Mouse (Mus musculus) CH12.LX (cell line): ENCODE measurements around the gene Plcb1. TPM values are rescaled to one million over a fixed set of nuclear protein-coding genes. Genes with fewer than 3 reads are reported as not detected.

ENCODE experiments used
- DNase-seq: peaks from one replicate; pipeline ENCODE4 v3.0.0-alpha.2; 2013; ENCODE audit errors: extremely low read depth
- H3K27ac ChIP-seq: 2 replicates; pipeline ENCODE4 v1.5.1; 2012; ENCODE audit warnings: low read depth, mild to moderate bottlenecking, control low read depth, moderate library complexity; ENCODE audit not compliant: insufficient read depth
- H3K27me3 ChIP-seq: replicated peaks from 2 replicates; pipeline ENCODE3; 2012; ENCODE audit warnings: inconsistent platforms
- H3K36me3 ChIP-seq, 2 experiments: replicated peaks in 1 of 2; 2 replicates each; pipeline versions ENCODE3 to v1.6.1; 2012; ENCODE audit warnings: inconsistent platforms in 1 of 2, low read length in 1 of 2, mild to moderate bottlenecking in 1 of 2, mixed read lengths in 1 of 2, moderate library complexity in 1 of 2; ENCODE audit not compliant: control insufficient read depth in 1 of 2, insufficient read depth in 1 of 2
- H3K4me1 ChIP-seq, 2 experiments: 2 replicates each; pipeline ENCODE4 v1.6.1; 2012; ENCODE audit warnings: inconsistent platforms in 1 of 2, moderate library complexity in 1 of 2; ENCODE audit not compliant: insufficient read depth in 2 of 2, control insufficient read depth in 1 of 2
- H3K4me2 ChIP-seq: 2 replicates; pipeline ENCODE4 v1.6.1; 2012; ENCODE audit warnings: low read depth, mild to moderate bottlenecking, control low read depth; ENCODE audit not compliant: poor library complexity, insufficient read depth, severe bottlenecking
- H3K4me3 ChIP-seq, 3 experiments: fragments of 150-350 bp in 1 of 3; sonication (generic) in 1 of 3; replicated peaks in 1 of 3; 2 replicates each; pipeline versions ENCODE3 to v1.5.1; 2011 to 2012; ENCODE audit warnings: low read depth in 2 of 3, low read length in 2 of 3, mild to moderate bottlenecking in 2 of 3, moderate library complexity in 2 of 3, control low read depth in 1 of 3, improper control_type of control experiment in 1 of 3, inconsistent platforms in 1 of 3, mixed read lengths in 1 of 3; ENCODE audit not compliant: poor library complexity in 1 of 3
- H3K79me2 ChIP-seq: replicated peaks from 2 replicates; pipeline ENCODE4 v1.6.1; 2012; ENCODE audit warnings: mild to moderate bottlenecking, moderate library complexity; ENCODE audit not compliant: control insufficient read depth, poor library complexity, insufficient read depth, severe bottlenecking; ENCODE audit errors: extremely low read depth
- H3K9ac ChIP-seq: 2 replicates; pipeline ENCODE4 v1.6.1; 2012; ENCODE audit warnings: low read depth, mild to moderate bottlenecking, control low read depth, moderate library complexity; ENCODE audit not compliant: insufficient read depth
- H3K9me3 ChIP-seq: replicated peaks from 2 replicates; pipeline ENCODE3; 2012; ENCODE audit warnings: low read length, inconsistent platforms, mixed read lengths
- BHLHE40 ChIP-seq: IDR thresholded peaks from 2 replicates; pipeline ENCODE4 v1.6.1; 2011; ENCODE audit warnings: mild to moderate bottlenecking, low read depth, low read length, improper control_type of control experiment
- CHD1 ChIP-seq: IDR thresholded peaks from 2 replicates; pipeline ENCODE4 v1.6.1; 2012; ENCODE audit warnings: low read depth, low read length, improper control_type of control experiment, inconsistent platforms
- CHD2 ChIP-seq: IDR thresholded peaks from 2 replicates; pipeline ENCODE4 v1.6.1; 2011; ENCODE audit warnings: low read length, improper control_type of control experiment
- CTCF ChIP-seq, 2 experiments: IDR thresholded peaks in 1 of 2; conservative IDR thresholded peaks in 1 of 2; 2 replicates each; pipeline ENCODE4 v1.5.1; 2011 to 2012; ENCODE audit warnings: low read depth in 2 of 2, low read length in 2 of 2, improper control_type of control experiment in 1 of 2, inconsistent platforms in 1 of 2, mild to moderate bottlenecking in 1 of 2, moderate library complexity in 1 of 2
- E2F4 ChIP-seq: IDR thresholded peaks from 2 replicates; pipeline ENCODE4 v1.6.1; 2011; ENCODE audit warnings: low read depth, low read length, improper control_type of control experiment; ENCODE audit not compliant: insufficient replicate concordance
- EP300 ChIP-seq: IDR thresholded peaks from 2 replicates; pipeline ENCODE4 v1.6.1; 2011; ENCODE audit warnings: low read length, improper control_type of control experiment
- HCFC1 ChIP-seq: IDR thresholded peaks from 2 replicates; pipeline ENCODE4 v1.6.1; 2012; ENCODE audit warnings: low read depth, mild to moderate bottlenecking, inconsistent platforms, low read length, improper control_type of control experiment
- IRF4 ChIP-seq: IDR thresholded peaks from 2 replicates; pipeline ENCODE4 v1.6.1; 2014; ENCODE audit warnings: low read depth, mild to moderate bottlenecking, inconsistent platforms, low read length, improper control_type of control experiment
- JUN ChIP-seq: IDR thresholded peaks from 2 replicates; pipeline ENCODE4 v1.6.1; 2011; ENCODE audit warnings: low read depth, mild to moderate bottlenecking, low read length, improper control_type of control experiment, moderate library complexity; ENCODE audit not compliant: insufficient read depth
- KAT2A ChIP-seq: IDR thresholded peaks from 2 replicates; pipeline ENCODE4 v1.6.1; 2012; ENCODE audit warnings: low read length, improper control_type of control experiment, inconsistent platforms; ENCODE audit not compliant: insufficient replicate concordance
- MEF2A ChIP-seq: IDR thresholded peaks from 2 replicates; pipeline ENCODE4 v1.6.1; 2014; ENCODE audit warnings: low read depth, mild to moderate bottlenecking, inconsistent platforms, low read length, improper control_type of control experiment, borderline replicate concordance
- MXI1 ChIP-seq: IDR thresholded peaks from 2 replicates; pipeline ENCODE4 v1.6.1; 2011; ENCODE audit warnings: mild to moderate bottlenecking, low read depth, low read length, improper control_type of control experiment
- MYC ChIP-seq: IDR thresholded peaks from 2 replicates; pipeline ENCODE4 v1.6.1; 2011; ENCODE audit warnings: low read depth, mild to moderate bottlenecking, improper control_type of control experiment, low read length
- NELFE ChIP-seq: IDR thresholded peaks from 2 replicates; pipeline ENCODE4 v1.6.1; 2011; ENCODE audit warnings: low read depth, low read length, improper control_type of control experiment
- NRF1 ChIP-seq: IDR thresholded peaks from 2 replicates; pipeline ENCODE4 v1.6.1; 2014; ENCODE audit warnings: low read depth, mild to moderate bottlenecking, inconsistent platforms, low read length, improper control_type of control experiment, moderate library complexity
- PAX5 ChIP-seq: IDR thresholded peaks from 2 replicates; pipeline ENCODE4 v1.6.1; 2012; ENCODE audit warnings: low read length, inconsistent platforms, mixed read lengths
- POLR2A ChIP-seq: IDR thresholded peaks from 2 replicates; pipeline ENCODE4 v1.6.1; 2011; ENCODE audit warnings: low read depth, mild to moderate bottlenecking, improper control_type of control experiment, low read length
- POLR2AphosphoS2 ChIP-seq: IDR thresholded peaks from 2 replicates; pipeline ENCODE4 v1.6.1; 2011; ENCODE audit warnings: low read depth, low read length, improper control_type of control experiment
- RCOR1 ChIP-seq: conservative IDR thresholded peaks from 2 replicates; pipeline ENCODE4 v1.6.1; 2012; ENCODE audit warnings: low read depth, mild to moderate bottlenecking, inconsistent platforms, low read length, improper control_type of control experiment
- SIN3A ChIP-seq: IDR thresholded peaks from 2 replicates; pipeline ENCODE4 v1.6.1; 2012; ENCODE audit warnings: low read length, improper control_type of control experiment, inconsistent platforms
- SMC3 ChIP-seq: IDR thresholded peaks from 2 replicates; pipeline ENCODE4 v1.6.1; 2011; ENCODE audit warnings: low read depth, low read length, improper control_type of control experiment
- TBP ChIP-seq: conservative IDR thresholded peaks from 2 replicates; pipeline ENCODE4 v1.6.1; 2011; ENCODE audit warnings: low read depth, low read length, improper control_type of control experiment
- UBTF ChIP-seq: IDR thresholded peaks from 2 replicates; pipeline ENCODE4 v1.6.1; 2012; ENCODE audit warnings: low read depth, mild to moderate bottlenecking, inconsistent platforms, low read length, improper control_type of control experiment, moderate library complexity
- USF1 ChIP-seq: IDR thresholded peaks from 2 replicates; pipeline ENCODE4 v1.6.1; 2014; ENCODE audit warnings: low read depth, mild to moderate bottlenecking, inconsistent platforms, low read length, improper control_type of control experiment
- ZKSCAN1 ChIP-seq: IDR thresholded peaks from 2 replicates; pipeline ENCODE4 v1.6.1; 2012; ENCODE audit warnings: low read depth, inconsistent platforms, low read length, improper control_type of control experiment, borderline replicate concordance
- ZNF384 ChIP-seq: IDR thresholded peaks from 2 replicates; pipeline ENCODE4 v1.6.1; 2012; ENCODE audit warnings: low read depth, low read length, improper control_type of control experiment, inconsistent platforms
- dilution Hi-C: fragments of 300-500 bp; cut with MboI; formaldehyde crosslinking; loops from 2 replicates; pipeline ENCODE4 v1.14.3; 2020; ENCODE audit warnings: low sequenced_read_pairs; ENCODE audit not compliant: extremely low pct_unique_long_range_greater_than_20kb, extremely low pct_ligation_motif_present
- in situ Hi-C: fragments of 300-500 bp; cut with MboI; formaldehyde crosslinking; loops from 3 replicates; pipeline ENCODE4 v1.14.3; 2019; ENCODE audit warnings: low sequenced_read_pairs, low pct_ligation_motif_present, low pct_unique_long_range_greater_than_20kb, mixed read lengths
- polyA plus RNA-seq: library from polyadenylated mRNA; unstranded; fragments of >175 nt; gene quantifications from 2 replicates; pipeline ENCODE4 v1.2.1, GENCODE M21; 2012; ENCODE audit warnings: low read depth; ENCODE audit not compliant: insufficient read length
- total RNA-seq, 2 experiments: library from RNA; depleted of rRNA; stranded (reverse); fragments of 300-350 nt in 1 of 2; fragments of >200 nt in 1 of 2; gene quantifications; 2 replicates each; pipeline ENCODE4 v1.2.3; 2012 to 2014

The Plcb1 gene
- total and polyA plus RNA-seq, 3 experiments = not detected

- TF ChIP-seq MXI1 (no peak), JUN (no peak)
Observed at GRCm38 (mm10) chr2:134871692-134872489, 86.0 kb downstream of the Plcb1 start (continued).

- dilution Hi-C loops = no loop called here
- DNase-seq = no peak
- no peak for TF ChIP-seq SMC3
- no peak for TF ChIP-seq ZKSCAN1
- no peak for TF ChIP-seq NELFE
- no peak for TF ChIP-seq SIN3A
- no peak for TF ChIP-seq PAX5
- TF ChIP-seq POLR2AphosphoS2 = no peak
- no peak for TF ChIP-seq BHLHE40
- TF ChIP-seq NRF1 = no peak
- no peak for TF ChIP-seq UBTF
- no peak for TF ChIP-seq KAT2A
- TF ChIP-seq EP300 = no peak
- no peak for TF ChIP-seq CHD1
- TF ChIP-seq TBP = no peak
- TF ChIP-seq CHD2 = no peak
- TF ChIP-seq MEF2A = no peak
- no peak for TF ChIP-seq CTCF (conservative IDR thresholded peaks at IDR 0.05 in 1 of 2, IDR thresholded peaks at IDR 0.05 in 1 of 2; ENCODE audit: low read depth in 2 of 2, low read length in 2 of 2)
- no peak for TF ChIP-seq RCOR1
- TF ChIP-seq USF1 = no peak
- TF ChIP-seq, all 38 proteins: peak for 0
- Histone ChIP-seq H3K4me2 (no peak overlapping the region), H3K4me3 (no peak overlapping the region), H3K27ac (no peak overlapping the region), H3K36me3 (no peaks in the 10 kb centered on the region), H3K79me2 (no peaks in the 10 kb centered on the region), H3K9ac (no peak overlapping the region), H3K27me3 (no peaks in the 10 kb centered on the region), H3K4me1 (no peaks in the 10 kb centered on the region), H3K9me3 (peaks cover 40% of the 10 kb centered on the region)
- in situ Hi-C loops = no loop called here
Observed at GRCm38 (mm10) chr2:134872490-134872781, 86.6 kb downstream of the Plcb1 start.

GRCm38 (mm10) chr2:134877148-134877547, 91.3 kb downstream of the Plcb1 start:
- Histone ChIP-seq H3K36me3 (no peaks in the 10 kb centered on the region), H3K9ac (no peak overlapping the region), H3K4me3 (no peak overlapping the region)
- dilution Hi-C loops = no loop called here
- TF ChIP-seq ZNF384 (no peak), MEF2A (no peak), IRF4 (no peak), PAX5 (no peak), E2F4 (no peak), BHLHE40 (no peak), UBTF (no peak), MYC (no peak), RCOR1 (no peak), HCFC1 (no peak), ZKSCAN1 (no peak), POLR2A (no peak), CTCF (conservative IDR thresholded peaks at IDR 0.05 in 1 of 2, IDR thresholded peaks at IDR 0.05 in 1 of 2; ENCODE audit: low read depth in 2 of 2, low read length in 2 of 2) (no peak)
- TF ChIP-seq, all 38 proteins: peak for 0
- in situ Hi-C loops = no loop called here
- DNase-seq = no peak
- no peaks in the 10 kb centered on the region for H3K4me1 ChIP-seq
- H3K4me2 ChIP-seq = no peak overlapping the region
- peaks cover 31% of the 10 kb centered on the region for H3K9me3 ChIP-seq
- no peak overlapping the region for H3K27ac ChIP-seq
- no peaks in the 10 kb centered on the region for H3K79me2 ChIP-seq
- H3K27me3 ChIP-seq = no peaks in the 10 kb centered on the region
